Mouse (Mus musculus): ENCODE data around the gene Misp. TPM values are rescaled to one million over a fixed set of nuclear protein-coding genes. Genes with fewer than 3 reads are reported as not detected.

The Misp gene
- 0.36 and 0.45 TPM in 2 replicates for polyA plus RNA-seq (2015; fragmentation: Nextera tagmentation; extraction: Ambion mirVana)

DNA sequence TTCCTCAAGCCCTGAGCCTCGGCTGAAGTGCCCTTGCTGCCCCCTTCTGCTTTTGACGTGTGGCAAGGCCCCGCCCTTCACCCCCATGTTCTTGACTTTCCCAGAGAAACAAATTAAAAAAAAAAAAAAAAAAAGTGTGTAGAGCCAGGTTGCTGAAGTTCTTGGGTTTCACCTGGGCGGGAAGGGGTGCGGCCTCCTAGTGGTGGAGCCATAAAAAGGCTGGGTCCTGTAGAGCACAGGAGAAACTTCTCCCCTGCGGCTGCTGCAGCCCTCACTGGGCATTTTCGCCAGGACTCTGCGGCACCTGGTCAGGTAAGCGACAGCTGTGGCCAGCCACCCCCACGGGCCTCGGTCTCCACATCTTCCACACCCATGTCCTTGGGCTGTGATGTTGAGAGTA is at the start of gene Misp:
Gene Misp (plus strand): TSS at position 208 of the 400 bp plus-strand sequence.

DNA sequence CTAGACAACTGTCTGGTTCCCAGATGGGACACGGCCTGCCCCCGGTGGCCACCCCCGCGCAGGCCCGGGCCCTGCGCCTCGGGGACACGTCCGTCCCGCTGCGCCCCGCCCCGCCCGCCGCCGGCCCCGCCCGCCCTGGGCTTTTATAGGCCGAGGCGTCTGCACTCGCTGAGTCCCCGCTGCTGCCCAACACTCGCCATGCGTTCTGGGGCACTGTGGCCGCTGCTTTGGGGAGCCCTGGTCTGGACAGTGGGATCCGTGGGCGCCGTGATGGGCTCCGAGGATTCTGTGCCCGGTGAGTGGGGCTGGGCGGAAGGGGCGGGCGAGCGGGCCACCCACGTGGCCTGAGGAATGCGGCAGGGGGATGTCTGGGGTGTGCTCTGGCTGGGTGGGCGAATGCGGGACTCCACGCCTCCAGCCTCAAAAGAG is 43.7 kb upstream of the Misp start, which contains the start of gene Fstl3:
Gene Fstl3 (plus strand): TSS at position 170 of the 429 bp plus-strand sequence.

DNA sequence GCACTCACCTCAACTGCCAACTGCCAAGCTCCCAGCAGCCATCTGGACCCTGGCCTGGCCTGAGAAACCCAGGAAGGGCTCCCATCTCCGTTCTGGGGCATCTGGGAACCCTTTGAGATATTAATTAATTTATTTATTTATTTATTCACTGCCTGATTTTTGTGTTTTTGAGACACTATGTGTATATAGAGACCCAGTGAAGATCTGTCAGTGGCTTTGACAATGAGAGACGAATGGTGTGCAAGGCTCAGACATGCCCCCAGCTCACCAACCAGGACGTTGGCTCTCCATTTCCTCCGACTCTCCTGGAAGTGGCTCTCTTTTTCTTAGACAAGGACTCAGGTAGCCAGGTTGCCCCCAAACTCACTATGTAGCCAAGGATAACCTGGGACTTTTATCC is 29.9 kb upstream of the Misp start, which contains the start of gene Prss57:
Gene Prss57 (minus strand): TSS at position 101 of the 400 bp plus-strand sequence.

GRCm38 (mm10) chr10:79793051-79793737 is 27.6 kb upstream of the Misp start, which contains the start of gene Palm:
Gene Palm (plus strand): TSS chr10:79793572.

DNA sequence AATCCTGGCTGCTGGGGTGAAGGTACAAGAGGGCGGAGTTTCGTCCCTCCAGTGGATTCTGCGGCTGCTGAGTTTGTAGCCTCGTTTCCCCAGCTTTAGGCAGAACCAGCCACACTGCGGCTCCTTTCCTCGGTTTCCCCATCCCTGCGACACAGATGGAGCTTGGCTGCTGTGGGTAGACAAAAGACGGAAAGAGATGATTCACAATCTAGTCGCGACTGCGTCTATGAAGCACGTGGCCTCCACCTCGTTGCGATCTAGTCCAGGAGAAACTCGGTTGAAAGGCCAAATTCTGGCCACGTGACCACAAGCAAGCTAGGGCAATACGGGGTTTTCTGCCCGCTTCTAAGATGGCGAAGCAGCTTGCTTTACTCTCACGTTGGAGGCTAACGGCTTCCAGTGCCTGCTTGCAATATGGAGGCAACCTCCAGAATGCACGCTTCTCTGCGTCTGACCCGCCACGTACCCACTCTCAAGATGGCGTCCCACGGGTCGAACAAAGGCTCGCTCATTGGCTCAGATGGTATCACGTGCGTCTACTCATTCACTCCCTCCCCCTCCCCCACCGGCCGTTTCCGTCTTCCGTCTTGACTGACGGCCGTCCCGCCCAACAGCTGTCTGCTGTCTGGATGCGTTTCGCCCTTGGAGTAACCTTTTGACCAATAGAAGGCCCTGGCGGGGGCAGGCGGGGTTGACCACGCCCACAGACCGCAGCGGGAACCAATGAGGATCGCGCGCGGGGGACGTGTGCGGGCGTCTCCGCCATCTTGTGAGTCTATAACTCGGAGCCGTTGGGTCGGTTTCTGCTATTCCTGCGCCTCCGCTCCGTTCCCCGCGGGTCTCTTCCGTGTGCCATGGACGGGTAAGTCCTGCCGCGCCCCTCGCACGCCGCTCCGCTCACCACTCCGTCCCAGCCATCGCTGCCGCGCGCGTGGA is 33.3 kb downstream of the Misp start, which contains the start of gene Ptbp1:
Gene Ptbp1 (plus strand): TSS at position 568 of the 936 bp plus-strand sequence.

GRCm38 (mm10) chr10:79874290-79874862 is 53.6 kb downstream of the Misp start, which contains the start of the genes Prtn3 and Plppr3:
Gene Prtn3 (plus strand): TSS chr10:79874476.
Gene Plppr3 (minus strand): TSS chr10:79874634.

Small RNA genes lying within 50 kb of the gene (microRNA-seq; reads per million reads assigned to microRNA genes)
- gene Mir6910: not detected

Other genes starting within 250 kb of the Misp start
- gene Theg, start 233.7 kb upstream of the Misp start, polyA plus RNA-seq (2015; fragmentation: Nextera tagmentation; extraction: Ambion mirVana): not detected in 2 replicates
- gene C2cd4c, start 207.0 kb upstream of the Misp start, polyA plus RNA-seq (2015; fragmentation: Nextera tagmentation; extraction: Ambion mirVana): 1.1 TPM in 2 replicates
- gene Shc2, start 183.1 kb upstream of the Misp start, polyA plus RNA-seq (2015; fragmentation: Nextera tagmentation; extraction: Ambion mirVana): 23.9 and 24.3 TPM in 2 replicates
- gene Odf3l2, start 175.3 kb upstream of the Misp start, polyA plus RNA-seq (2015; fragmentation: Nextera tagmentation; extraction: Ambion mirVana): 0.24 and 0.61 TPM in 2 replicates
- gene Madcam1, start 156.4 kb upstream of the Misp start, polyA plus RNA-seq (2015; fragmentation: Nextera tagmentation; extraction: Ambion mirVana): 0.57 and 0.93 TPM in 2 replicates
- gene Tpgs1, start 151.6 kb upstream of the Misp start, polyA plus RNA-seq (2015; fragmentation: Nextera tagmentation; extraction: Ambion mirVana): 142 and 148 TPM in 2 replicates
- 68.6 and 75.3 TPM in 2 replicates for gene Cdc34, start 138.8 kb upstream of the Misp start, polyA plus RNA-seq (2015; fragmentation: Nextera tagmentation; extraction: Ambion mirVana)
- 0.83 and 1.1 TPM in 2 replicates for gene Gzmm, start 132.0 kb upstream of the Misp start, polyA plus RNA-seq (2015; fragmentation: Nextera tagmentation; extraction: Ambion mirVana)
- 1,217 and 1,238 TPM in 2 replicates for gene Bsg, start 116.5 kb upstream of the Misp start, polyA plus RNA-seq (2015; fragmentation: Nextera tagmentation; extraction: Ambion mirVana)
- 10.7 and 16.5 TPM in 2 replicates for gene Hcn2, start 104.4 kb upstream of the Misp start, polyA plus RNA-seq (2015; fragmentation: Nextera tagmentation; extraction: Ambion mirVana)
- 33.3 and 33.7 TPM in 2 replicates for gene Polrmt, start 74.4 kb upstream of the Misp start, polyA plus RNA-seq (2015; fragmentation: Nextera tagmentation; extraction: Ambion mirVana)
- gene Fgf22, start 65.9 kb upstream of the Misp start, polyA plus RNA-seq (2015; fragmentation: Nextera tagmentation; extraction: Ambion mirVana): 4.8 and 5.8 TPM in 2 replicates
- gene Rnf126, start 54.0 kb upstream of the Misp start, polyA plus RNA-seq (2015; fragmentation: Nextera tagmentation; extraction: Ambion mirVana): 115 and 119 TPM in 2 replicates
- gene Fstl3, start 43.7 kb upstream of the Misp start, polyA plus RNA-seq (2015; fragmentation: Nextera tagmentation; extraction: Ambion mirVana): 3.2 and 4.4 TPM in 2 replicates
- gene Prss57, start 30.0 kb upstream of the Misp start, polyA plus RNA-seq (2015; fragmentation: Nextera tagmentation; extraction: Ambion mirVana): 0.12 TPM in 1 of 2 replicates, not detected in the other
- 202 and 243 TPM in 2 replicates for gene Palm, start 27.4 kb upstream of the Misp start, polyA plus RNA-seq (2015; fragmentation: Nextera tagmentation; extraction: Ambion mirVana)
- gene Ptbp1, start 33.4 kb downstream of the Misp start, polyA plus RNA-seq (2015; fragmentation: Nextera tagmentation; extraction: Ambion mirVana): 41.0 and 46.2 TPM in 2 replicates
- 10.9 and 11.4 TPM in 2 replicates for gene Prtn3, start 53.5 kb downstream of the Misp start, polyA plus RNA-seq (2015; fragmentation: Nextera tagmentation; extraction: Ambion mirVana)
- gene Plppr3, start 53.6 kb downstream of the Misp start, polyA plus RNA-seq (2015; fragmentation: Nextera tagmentation; extraction: Ambion mirVana): 253 and 298 TPM in 2 replicates
- not detected in 2 replicates for gene Elane, start 65.3 kb downstream of the Misp start, polyA plus RNA-seq (2015; fragmentation: Nextera tagmentation; extraction: Ambion mirVana)
- gene Cfd, start 69.9 kb downstream of the Misp start, polyA plus RNA-seq (2015; fragmentation: Nextera tagmentation; extraction: Ambion mirVana): 0.37 TPM in 1 of 2 replicates, not detected in the other
- 38.0 and 41.7 TPM in 2 replicates for gene Med16, start 87.9 kb downstream of the Misp start, polyA plus RNA-seq (2015; fragmentation: Nextera tagmentation; extraction: Ambion mirVana)
- gene Gm26602, start 89.9 kb downstream of the Misp start, polyA plus RNA-seq (2015; fragmentation: Nextera tagmentation; extraction: Ambion mirVana): 32.0 TPM in 1 of 2 replicates, not detected in the other
- 3.6 and 3.7 TPM in 2 replicates for gene Kiss1r, start 96.0 kb downstream of the Misp start, polyA plus RNA-seq (2015; fragmentation: Nextera tagmentation; extraction: Ambion mirVana)
- 268 and 306 TPM in 2 replicates for gene R3hdm4, start 100.2 kb downstream of the Misp start, polyA plus RNA-seq (2015; fragmentation: Nextera tagmentation; extraction: Ambion mirVana)
- gene Arid3a, start 106.1 kb downstream of the Misp start, polyA plus RNA-seq (2015; fragmentation: Nextera tagmentation; extraction: Ambion mirVana): 1.7 and 3.0 TPM in 2 replicates
- 108 and 110 TPM in 2 replicates for gene Wdr18, start 139.2 kb downstream of the Misp start, polyA plus RNA-seq (2015; fragmentation: Nextera tagmentation; extraction: Ambion mirVana)
- 0.24 and 0.35 TPM in 2 replicates for gene Grin3b, start 149.7 kb downstream of the Misp start, polyA plus RNA-seq (2015; fragmentation: Nextera tagmentation; extraction: Ambion mirVana)
- 33.5 and 35.6 TPM in 2 replicates for gene Tmem259, start 163.3 kb downstream of the Misp start, polyA plus RNA-seq (2015; fragmentation: Nextera tagmentation; extraction: Ambion mirVana)
- 19.9 and 20.5 TPM in 2 replicates for gene Cnn2, start 167.6 kb downstream of the Misp start, polyA plus RNA-seq (2015; fragmentation: Nextera tagmentation; extraction: Ambion mirVana)
- 2.6 TPM in 2 replicates for gene Abca7, start 175.5 kb downstream of the Misp start, polyA plus RNA-seq (2015; fragmentation: Nextera tagmentation; extraction: Ambion mirVana)
- gene Arhgap45, start 195.7 kb downstream of the Misp start, polyA plus RNA-seq (2015; fragmentation: Nextera tagmentation; extraction: Ambion mirVana): 1.9 TPM in 2 replicates
- 138 and 143 TPM in 2 replicates for gene Polr2e, start 218.8 kb downstream of the Misp start, polyA plus RNA-seq (2015; fragmentation: Nextera tagmentation; extraction: Ambion mirVana)
- 738 and 765 TPM in 2 replicates for gene Gpx4, start 226.2 kb downstream of the Misp start, polyA plus RNA-seq (2015; fragmentation: Nextera tagmentation; extraction: Ambion mirVana)